Mouse (Mus musculus) neural tube, embryonic 14.5 days (tissue): ENCODE data around the gene Gpd1l. TPM values are rescaled to one million over a fixed set of nuclear protein-coding genes. Genes with fewer than 3 reads are reported as not detected.

Experiments used
- ATAC-seq: fragments of 200-750 bp; cut with Nextera tagmentation; 2 replicates; pipeline ENCODE4 v1.8.0; 2017; ENCODE audit warnings: low read depth, mild to moderate bottlenecking, moderate TSS enrichment, moderate library complexity
- H3K27ac ChIP-seq: fragments of 300-500 bp; sonication (generic); 2 replicates; pipeline ENCODE4 v1.5.1; 2014; ENCODE audit warnings: low read depth, mild to moderate bottlenecking, control low read depth, low read length, moderate library complexity, mixed read lengths
- H3K27me3 ChIP-seq: fragments of 300-500 bp; sonication (generic); 2 replicates; pipeline ENCODE4 v1.6.1; 2014; ENCODE audit warnings: low read length; ENCODE audit not compliant: control insufficient read depth, insufficient read depth
- H3K36me3 ChIP-seq: fragments of 300-500 bp; sonication (generic); 2 replicates; pipeline ENCODE4 v1.6.1; 2014; ENCODE audit warnings: low read length, mixed read lengths; ENCODE audit not compliant: control insufficient read depth, insufficient read depth
- H3K4me1 ChIP-seq: fragments of 300-500 bp; sonication (generic); 2 replicates; pipeline ENCODE4 v1.6.1; 2014; ENCODE audit warnings: low read length; ENCODE audit not compliant: control insufficient read depth, insufficient read depth
- H3K4me2 ChIP-seq: fragments of 300-500 bp; sonication (generic); 2 replicates; pipeline ENCODE4 v1.6.1; 2014; ENCODE audit warnings: mild to moderate bottlenecking, low read depth, low read length, control low read depth
- H3K4me3 ChIP-seq: fragments of 300-500 bp; sonication (generic); 2 replicates; pipeline ENCODE4 v1.5.1; 2014; ENCODE audit warnings: low read depth, low read length, control low read depth, mixed read lengths
- H3K9ac ChIP-seq: fragments of 300-500 bp; sonication (generic); replicated peaks from 2 replicates; pipeline ENCODE4 v1.6.1; 2014; ENCODE audit warnings: low read depth, mild to moderate bottlenecking, control low read depth, low read length, mixed read lengths
- H3K9me3 ChIP-seq: fragments of 300-500 bp; sonication (generic); 2 replicates; pipeline ENCODE4 v1.6.1; 2016; ENCODE audit warnings: low read length; ENCODE audit not compliant: control insufficient read depth
- WGBS: fragments of 180-500 bp; shearing (Covaris S2); extraction: QIAGEN DNeasy Blood & Tissue Kit; methylation state at CpG from one replicate; pipeline ENCODE4 v1.1.7; 2014; 5-methylcytosine and 5-hydroxymethylcytosine counted together
- polyA plus RNA-seq: library from polyadenylated mRNA; unstranded; fragments of >200 nt; fragmentation: Nextera tagmentation; extraction: Ambion mirVana; gene quantifications from 2 replicates; pipeline ENCODE4 v1.2.1, GENCODE M21; 2014

Gpd1l gene
- polyA plus RNA-seq, 1 experiment from 2014 or later, result 24.9 TPM

DNA sequence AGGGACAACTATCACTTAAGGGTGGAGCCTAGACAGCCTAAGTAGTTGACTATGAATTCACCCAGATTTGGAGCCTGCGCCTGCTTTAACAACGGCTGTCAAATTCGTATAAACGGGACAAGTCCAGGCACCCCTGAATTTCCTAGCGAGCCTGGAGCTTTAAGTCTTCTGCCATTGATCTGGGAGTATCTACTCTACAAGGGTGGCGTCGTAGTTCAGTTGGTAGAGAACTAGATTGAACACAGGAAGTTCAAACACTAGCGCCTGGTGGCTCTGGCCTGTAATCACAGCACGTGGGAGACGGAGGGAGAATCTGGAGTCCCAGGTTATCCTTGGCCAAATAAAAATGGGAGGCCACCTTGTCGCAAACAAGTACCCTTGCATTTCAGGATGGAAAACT is 444 bp upstream of the Gpd1l start:
- Histone ChIP-seq H3K27me3 (no peaks in the 10 kb centered on the region), H3K9ac (no peak overlapping the region), H3K4me3 (no peak overlapping the region), H3K36me3 (no peaks in the 10 kb centered on the region), H3K9me3 (no peaks in the 10 kb centered on the region), H3K27ac (no peak overlapping the region), H3K4me1 (peaks cover 7% of the 10 kb centered on the region; the same call in 1 of the 2 replicates), H3K4me2 (peak overlapping the region; percentile 99)
- ATAC-seq, result 0 out of 2 replicates have a peak, but pooled peaks have one; percentile 2
- 73% methylated on average over 11 of the region's 11 CpGs for WGBS

DNA sequence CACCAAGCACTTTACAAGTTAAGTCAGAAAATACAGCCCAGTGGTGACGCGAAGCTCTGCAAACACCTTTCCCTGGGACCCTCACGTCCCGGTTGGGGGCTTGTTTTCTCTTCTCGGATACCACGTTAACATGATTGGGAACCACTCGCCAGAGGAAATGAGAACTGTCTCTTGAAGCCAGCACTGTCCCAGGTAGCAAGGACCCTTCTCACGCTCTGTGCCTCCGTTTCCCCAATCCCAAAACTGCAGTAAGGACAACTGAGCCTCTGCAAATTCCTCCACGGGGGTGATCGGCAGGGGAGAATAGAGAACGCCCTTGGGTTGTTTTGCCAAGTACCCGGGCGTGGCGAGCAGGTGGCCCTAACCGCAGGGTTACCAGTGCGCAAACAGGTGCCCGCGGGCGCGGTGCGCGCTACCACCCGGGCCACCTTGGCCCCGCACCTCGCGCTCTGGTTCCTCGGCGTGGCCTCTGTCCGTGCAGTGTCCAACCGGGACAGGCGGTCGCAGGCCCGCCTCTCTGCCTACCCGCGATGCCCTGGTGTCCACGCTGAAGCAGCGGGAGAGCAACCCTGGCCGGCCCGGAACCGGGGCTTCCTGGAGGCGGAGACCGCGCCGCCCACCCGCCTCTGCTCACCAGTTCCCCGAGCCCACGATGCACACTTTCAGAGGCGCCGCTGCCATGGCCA is 607 bp downstream of the Gpd1l start:
- peak; percentile 55; the same call in 1 of the 2 replicates for ATAC-seq
- Histone ChIP-seq H3K27ac (peak overlapping the region; percentile 64), H3K4me1 (peaks cover 7% of the 10 kb centered on the region; the same call in 1 of the 2 replicates), H3K9me3 (no peaks in the 10 kb centered on the region), H3K4me3 (peak overlapping the region; percentile 73), H3K27me3 (no peaks in the 10 kb centered on the region), H3K36me3 (no peaks in the 10 kb centered on the region), H3K9ac (peak overlapping the region; percentile 80), H3K4me2 (peak overlapping the region; percentile 99)
- under 1% methylated on average over 50 of the region's 50 CpGs for WGBS

GRCm38 (mm10) chr9:114932607-114933006 is 1.2 kb downstream of the Gpd1l start:
- Histone ChIP-seq H3K27ac (no peak overlapping the region), H3K9ac (0 out of 2 replicates have a peak overlapping the region, but pooled peaks have one; percentile 12)
- 28% methylated on average over 13 of the region's 13 CpGs for WGBS

GRCm38 (mm10) chr9:114930464-114931090 is 3.2 kb downstream of the Gpd1l start:
- no peak for ATAC-seq
- H3K9ac ChIP-seq, result no peak overlapping the region
- H3K9me3 ChIP-seq, result no peaks in the 10 kb centered on the region
- WGBS, result 81% methylated on average over 9 of the region's 9 CpGs
- H3K4me2 ChIP-seq, result no peak overlapping the region
- no peak overlapping the region for H3K4me3 ChIP-seq
- no peaks in the 10 kb centered on the region for H3K27me3 ChIP-seq
- H3K4me1 ChIP-seq, result peaks cover 7% of the 10 kb centered on the region; the same call in 1 of the 2 replicates
- H3K27ac ChIP-seq, result no peak overlapping the region
- H3K36me3 ChIP-seq, result no peaks in the 10 kb centered on the region

More at GRCm38 (mm10) chr9:114932607-114933006, 1.2 kb downstream of the Gpd1l start:
- Histone ChIP-seq H3K36me3 (no peaks in the 10 kb centered on the region), H3K4me3 (peak overlapping the region; percentile 73), H3K4me1 (peaks cover 7% of the 10 kb centered on the region; the same call in 1 of the 2 replicates), H3K9me3 (no peaks in the 10 kb centered on the region), H3K4me2 (peak overlapping the region; percentile 99), H3K27me3 (no peaks in the 10 kb centered on the region)
- ATAC-seq, result no peak

GRCm38 (mm10) chr9:114925571-114925970 is 8.2 kb downstream of the Gpd1l start:
- H3K4me1 ChIP-seq, result 0 out of 2 replicates have a peak, but pooled peaks cover 7% of the 10 kb centered on the region
- H3K9me3 ChIP-seq, result no peaks in the 10 kb centered on the region
- 81% methylated on average over 5 of the region's 5 CpGs for WGBS
- no peak for ATAC-seq
- no peaks in the 10 kb centered on the region for H3K36me3 ChIP-seq
- H3K27ac ChIP-seq, result no peak overlapping the region
- no peak overlapping the region for H3K4me2 ChIP-seq
- no peak overlapping the region for H3K4me3 ChIP-seq
- H3K9ac ChIP-seq, result no peak overlapping the region
- no peaks in the 10 kb centered on the region for H3K27me3 ChIP-seq

GRCm38 (mm10) chr9:114925039-114925438 is 8.7 kb downstream of the Gpd1l start:
- H3K4me1 ChIP-seq, result 0 out of 2 replicates have a peak, but pooled peaks cover 7% of the 10 kb centered on the region
- 82% methylated on average over 10 of the region's 10 CpGs for WGBS
- H3K36me3 ChIP-seq, result no peaks in the 10 kb centered on the region
- no peak for ATAC-seq
- no peak overlapping the region for H3K4me2 ChIP-seq
- H3K9me3 ChIP-seq, result no peaks in the 10 kb centered on the region
- H3K9ac ChIP-seq, result no peak overlapping the region
- H3K27me3 ChIP-seq, result no peaks in the 10 kb centered on the region
- no peak overlapping the region for H3K4me3 ChIP-seq
- no peak overlapping the region for H3K27ac ChIP-seq

- Histone ChIP-seq H3K9me3 (no peaks in the 10 kb centered on the region), H3K9ac (no peak overlapping the region), H3K4me1 (0 out of 2 replicates have a peak, but pooled peaks cover 7% of the 10 kb centered on the region), H3K27ac (no peak overlapping the region), H3K4me3 (no peak overlapping the region), H3K36me3 (no peaks in the 10 kb centered on the region), H3K27me3 (no peaks in the 10 kb centered on the region), H3K4me2 (no peak overlapping the region)
- ATAC-seq, result no peak
- 34% methylated on average over 5 of the region's 5 CpGs for WGBS
These were observed 9.3 kb downstream of the Gpd1l start for GRCm38 (mm10) chr9:114924511-114924910.

- no peak overlapping the region for H3K4me3 ChIP-seq
- no peaks in the 10 kb centered on the region for H3K27me3 ChIP-seq
- no peak overlapping the region for H3K9ac ChIP-seq
- no peak overlapping the region for H3K27ac ChIP-seq
- H3K9me3 ChIP-seq, result no peaks in the 10 kb centered on the region
- WGBS, result 56% methylated on average over 5 of the region's 5 CpGs
- peaks cover 2% of the 10 kb centered on the region; the same call in 1 of the 2 replicates for H3K36me3 ChIP-seq
- no peak overlapping the region for H3K4me2 ChIP-seq
- H3K4me1 ChIP-seq, result 0 out of 2 replicates have a peak, but pooled peaks cover 7% of the 10 kb centered on the region
- no peak for ATAC-seq
These were observed 11.6 kb downstream of the Gpd1l start for GRCm38 (mm10) chr9:114922209-114922608.
